Mouse (Mus musculus) stomach, postnatal 0 days (tissue): ENCODE results near the gene Clic1.
A peak's percentile ranks its signal among the peaks of the same experiment; 100 is the strongest.

ENCODE experiments used
- CTCF ChIP-seq: IDR thresholded peaks from 2 replicates; pipeline ENCODE4 v1.5.1; 2016; ENCODE audit warnings: antibody characterized with exemption, low read depth, mild to moderate bottlenecking, moderate library complexity
- EP300 ChIP-seq: optimal IDR thresholded peaks from 2 replicates; pipeline ENCODE3; 2016; ENCODE audit warnings: antibody characterized with exemption

DNA sequence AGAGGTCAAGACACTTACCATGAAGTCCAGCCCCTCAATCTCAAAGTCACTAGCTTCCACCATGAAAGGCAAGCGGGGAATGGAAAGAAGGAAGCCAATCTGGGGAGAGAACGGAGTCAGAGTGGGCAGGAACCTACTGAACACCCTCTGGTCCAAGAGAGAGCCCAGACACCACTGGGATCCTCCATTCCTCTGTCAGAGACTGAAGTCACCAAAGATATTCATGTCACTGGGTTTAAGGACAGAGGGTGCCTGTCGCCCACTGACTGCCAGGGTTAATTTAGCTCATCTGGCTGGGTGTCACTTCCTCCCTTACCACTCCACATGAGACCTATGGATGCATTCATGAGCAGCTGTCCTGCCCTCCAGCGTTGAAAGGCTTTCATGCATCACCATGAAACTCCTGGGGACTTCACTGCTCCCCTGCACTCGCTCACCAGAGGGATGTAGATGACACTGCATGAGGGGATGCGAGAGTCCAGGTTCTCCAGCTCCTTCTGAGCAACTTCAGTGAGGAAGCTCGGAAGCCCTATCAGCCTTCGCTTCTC lies 17.4 kb upstream of the Clic1 start:
- TF ChIP-seq EP300 = no peak
- TF ChIP-seq CTCF = peak; percentile 33
